Mouse (Mus musculus) forebrain, postnatal 0 days (tissue): ENCODE measurements around the gene Itgam. TPM values are rescaled to one million over a fixed set of nuclear protein-coding genes. Genes with fewer than 3 reads are reported as not detected.
A peak's percentile ranks its signal among the peaks of the same experiment; 100 is the strongest.
"Not testable (repeated sequence)": the region's sequence is repeated elsewhere in the genome, so short reads cannot be mapped to it uniquely, and the experiment has no call there.

ENCODE experiments used
- ATAC-seq: fragments of 200-750 bp; cut with Nextera tagmentation; 2 replicates; pipeline ENCODE4 v1.8.0; 2017; ENCODE audit warnings: mild to moderate bottlenecking, moderate library complexity
- DNase-seq: peaks from one replicate; pipeline ENCODE4 v3.0.0-alpha.2; 2015
- H3K27ac ChIP-seq: fragments of 300-500 bp; sonication (generic); 2 replicates; pipeline ENCODE4 v1.5.1; 2014; ENCODE audit warnings: low read depth, mild to moderate bottlenecking, antibody characterized with exemption, low read length, moderate library complexity, mixed read lengths
- H3K27me3 ChIP-seq: fragments of 300-500 bp; sonication (generic); 2 replicates; pipeline ENCODE4 v1.6.1; 2014; ENCODE audit warnings: mild to moderate bottlenecking, low read length, mixed read lengths; ENCODE audit not compliant: insufficient read depth
- H3K36me3 ChIP-seq: fragments of 300-500 bp; sonication (generic); 2 replicates; pipeline ENCODE4 v1.6.1; 2014; ENCODE audit warnings: mild to moderate bottlenecking, moderate library complexity; ENCODE audit not compliant: insufficient read depth
- H3K4me1 ChIP-seq: fragments of 300-500 bp; sonication (generic); 2 replicates; pipeline ENCODE4 v1.6.1; 2014; ENCODE audit warnings: antibody characterized with exemption; ENCODE audit not compliant: insufficient read depth
- H3K4me2 ChIP-seq: fragments of 300-500 bp; sonication (generic); 2 replicates; pipeline ENCODE4 v1.6.1; 2014; ENCODE audit warnings: low read depth, mild to moderate bottlenecking, moderate library complexity
- H3K4me3 ChIP-seq: fragments of 300-500 bp; sonication (generic); 2 replicates; pipeline ENCODE4 v1.5.1; 2014; ENCODE audit warnings: low read depth, low read length, mixed read lengths
- H3K9ac ChIP-seq: fragments of 300-500 bp; sonication (generic); 2 replicates; pipeline ENCODE4 v1.6.1; 2014; ENCODE audit warnings: mild to moderate bottlenecking
- H3K9me3 ChIP-seq: fragments of 300-500 bp; sonication (generic); 2 replicates; pipeline ENCODE4 v1.6.1; 2016; ENCODE audit warnings: low read length
- CTCF ChIP-seq: sonication (generic); IDR thresholded peaks from 2 replicates; pipeline ENCODE4 v1.5.1; 2016; ENCODE audit warnings: antibody characterized with exemption, control low read depth, low read depth
- WGBS: fragments of 180-500 bp; shearing (Covaris S2); extraction: QIAGEN DNeasy Blood & Tissue Kit; methylation state at CpG from one replicate; pipeline ENCODE4 v1.1.7; 2014; 5-methylcytosine and 5-hydroxymethylcytosine counted together
- polyA plus RNA-seq: library from polyadenylated mRNA; unstranded; fragments of >200 nt; fragmentation: Nextera tagmentation; extraction: Ambion mirVana; gene quantifications from 2 replicates; pipeline ENCODE4 v1.2.1, GENCODE M21; 2015
- total RNA-seq: library from RNA; depleted of rRNA; stranded (reverse); fragments of >200 nt; gene quantifications from 2 replicates; pipeline ENCODE4 v1.2.3, GENCODE M21; 2014; rRNA removed

The Itgam gene
- total RNA-seq, result 1.4 and 1.7 TPM in 2 replicates
- 0.39 and 0.92 TPM in 2 replicates for polyA plus RNA-seq

DNA sequence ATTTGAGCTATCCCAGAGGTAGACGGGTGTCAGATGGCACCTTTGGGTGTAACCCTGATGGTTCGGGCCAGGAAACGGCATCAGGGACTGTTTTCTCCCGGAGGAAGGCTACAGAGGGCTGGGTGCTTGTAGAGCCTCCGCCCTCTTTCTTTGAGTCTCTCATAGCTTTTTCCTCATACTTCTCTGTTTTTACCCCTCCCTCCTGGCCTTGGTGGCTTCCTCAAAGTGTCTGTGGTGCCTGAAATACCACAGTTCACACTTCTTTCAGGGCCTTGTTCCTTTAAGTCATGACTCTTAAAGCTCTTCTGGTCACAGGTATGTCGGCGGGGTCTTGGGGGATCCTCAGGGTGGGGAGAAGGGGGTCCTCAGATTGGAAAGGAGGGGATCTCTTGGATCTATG is at the start of gene Itgam, which contains the start of gene Gm49368:
Gene Itgam (plus strand): TSS at position 185 of the 400 bp plus-strand sequence.
Gene Gm49368 (plus strand): TSS at position 228 of the 400 bp plus-strand sequence.
- TF ChIP-seq CTCF, result no peak
- Histone ChIP-seq H3K4me3 (no peak within 1 kb of the TSS), H3K27ac (no peak within 1 kb of the TSS), H3K27me3 (no peaks in the 10 kb centered on the region), H3K9me3 (no peaks in the 10 kb centered on the region; the same call in 1 of the 2 replicates), H3K4me2 (no peak within 1 kb of the TSS), H3K4me1 (no peaks in the 10 kb centered on the region), H3K36me3 (no peaks in the 10 kb centered on the region), H3K9ac (no peak within 1 kb of the TSS)
- WGBS, result 96% methylated on average over 7 of the region's 7 CpGs
- ATAC-seq (no peak), DNase-seq (no peak)

DNA sequence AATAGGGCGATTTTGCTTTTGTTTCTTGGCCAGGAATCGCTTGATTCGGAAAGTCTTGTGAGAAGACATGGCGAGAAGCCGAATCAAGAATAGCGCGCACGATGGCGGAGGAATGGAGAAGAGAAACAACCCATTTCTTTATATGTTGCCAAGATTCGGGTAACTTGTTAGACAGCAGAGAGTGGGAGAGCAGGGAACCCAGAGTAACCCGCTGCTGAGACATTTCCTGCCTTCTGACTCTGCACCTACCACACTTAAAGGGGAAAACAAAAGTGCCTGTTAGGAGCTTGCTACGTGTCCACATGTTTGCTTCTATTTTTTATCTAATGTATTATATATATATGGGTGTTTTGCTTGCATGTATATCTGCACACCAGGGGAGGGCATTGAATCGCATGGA is 49.3 kb upstream of the Itgam start:
- Histone ChIP-seq H3K4me1 (no peaks in the 10 kb centered on the region), H3K4me3 (no peak overlapping the region), H3K27me3 (no peaks in the 10 kb centered on the region), H3K9me3 (no peaks in the 10 kb centered on the region), H3K4me2 (no peak overlapping the region), H3K36me3 (no peaks in the 10 kb centered on the region), H3K27ac (no peak overlapping the region), H3K9ac (no peak overlapping the region)
- DNase-seq, result no peak
- 92% methylated on average over 13 of the region's 13 CpGs for WGBS
- no peak for ATAC-seq
- TF ChIP-seq CTCF, result no peak

DNA sequence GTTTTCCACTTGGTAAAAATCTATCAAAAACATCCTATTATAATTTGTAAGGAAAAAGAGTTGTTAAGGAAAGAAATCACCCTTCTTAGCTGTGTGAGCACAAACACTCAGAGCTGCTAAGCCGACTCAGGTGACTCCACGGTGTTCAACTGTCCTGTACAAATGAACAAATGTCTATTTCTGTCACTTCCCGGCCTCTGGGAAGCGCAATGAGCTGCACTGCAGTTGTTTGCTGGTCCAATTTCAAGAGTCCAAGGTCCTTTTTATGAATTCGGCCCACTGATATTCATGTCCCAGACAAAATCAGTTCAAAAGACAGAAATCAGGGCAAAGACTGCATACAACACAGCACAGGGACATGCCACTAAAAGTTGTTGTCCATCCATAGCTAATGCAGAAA is 46.3 kb upstream of the Itgam start:
- not testable (repeated sequence) for H3K4me3 ChIP-seq, H3K9ac ChIP-seq, H3K4me2 ChIP-seq, H3K27me3 ChIP-seq, DNase-seq, ATAC-seq, H3K27ac ChIP-seq, H3K9me3 ChIP-seq, H3K4me1 ChIP-seq, H3K36me3 ChIP-seq
- WGBS, result 85% methylated on average over 5 of the region's 5 CpGs

DNA sequence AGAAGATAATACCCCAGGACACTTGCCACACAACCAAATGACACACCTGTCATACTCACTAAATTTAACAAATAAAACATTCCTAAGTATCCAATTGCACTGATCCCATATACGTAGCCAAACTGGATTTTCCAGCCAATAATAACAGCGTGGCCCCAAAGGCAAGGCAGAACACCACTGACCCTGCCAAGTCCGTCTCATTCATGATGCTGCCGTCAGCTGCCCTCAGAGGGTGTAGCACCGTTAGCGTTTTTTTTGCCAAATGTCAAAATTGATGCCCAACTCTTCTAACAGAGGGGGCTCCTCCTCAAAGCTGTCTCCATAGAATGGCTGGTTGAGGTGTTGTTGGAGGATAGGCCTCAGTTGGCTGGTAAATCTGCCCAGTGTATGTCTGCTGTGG is 45.8 kb upstream of the Itgam start:
- Histone ChIP-seq H3K27ac (no peak overlapping the region), H3K4me2 (no peak overlapping the region), H3K4me3 (no peak overlapping the region), H3K9ac (no peak overlapping the region), H3K9me3 (no peaks in the 10 kb centered on the region), H3K36me3 (no peaks in the 10 kb centered on the region), H3K27me3 (no peaks in the 10 kb centered on the region), H3K4me1 (no peaks in the 10 kb centered on the region)
- no peak for ATAC-seq
- WGBS, result 85% methylated on average over 6 of the region's 6 CpGs
- no peak for DNase-seq
- TF ChIP-seq CTCF, result no peak

DNA sequence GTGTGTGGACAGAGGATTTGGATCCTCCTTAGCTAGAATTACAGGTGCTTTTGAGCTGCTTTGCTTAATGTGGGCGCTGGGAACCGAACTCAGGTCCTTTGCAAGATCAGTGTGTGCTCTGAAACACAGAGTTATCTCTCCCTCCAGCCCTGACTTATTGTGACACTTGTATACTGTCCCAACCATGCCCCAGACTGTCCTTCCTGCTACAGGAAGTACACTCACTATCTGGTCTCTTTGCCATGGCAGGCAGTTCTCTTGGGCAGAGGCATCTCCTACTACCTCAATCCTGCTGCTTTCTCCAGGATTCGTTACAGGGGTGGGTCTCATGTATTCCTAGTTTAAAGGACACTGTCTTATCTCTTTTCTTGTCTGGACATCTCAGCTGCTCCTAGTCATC is 44.2 kb upstream of the Itgam start:
- 89% methylated on average over 3 of the region's 3 CpGs for WGBS
- no peak for ATAC-seq

DNA sequence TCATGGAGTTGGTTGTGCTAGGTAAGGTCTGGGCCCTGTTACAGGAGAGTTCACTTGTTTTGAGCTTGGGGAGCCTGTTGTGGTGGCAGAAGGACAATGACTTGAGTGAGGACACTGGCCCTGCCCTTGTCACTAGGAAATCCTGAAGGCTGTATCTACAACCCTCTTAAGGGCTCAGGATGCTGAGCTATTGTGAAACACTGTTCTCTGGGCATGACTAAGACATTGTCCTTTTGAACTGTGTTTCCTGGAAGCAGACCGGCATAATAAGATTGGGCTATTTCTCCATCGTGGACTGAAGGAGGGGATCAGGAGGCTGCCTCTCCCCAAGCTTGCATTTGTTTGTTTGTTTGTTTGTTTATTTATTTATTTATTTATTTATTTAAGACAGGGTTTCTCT is 43.3 kb upstream of the Itgam start:
- Histone ChIP-seq H3K9ac (no peak overlapping the region), H3K27me3 (no peaks in the 10 kb centered on the region), H3K27ac (no peak overlapping the region), H3K36me3 (no peaks in the 10 kb centered on the region), H3K4me1 (no peaks in the 10 kb centered on the region), H3K9me3 (no peaks in the 10 kb centered on the region), H3K4me2 (no peak overlapping the region), H3K4me3 (no peak overlapping the region)
- ATAC-seq (no peak), DNase-seq (no peak)
- TF ChIP-seq CTCF, result no peak
- WGBS, result 79% methylated on average over 2 of the region's 2 CpGs

More for the DNA sequence above, 44.2 kb upstream of the Itgam start:
- no peaks in the 10 kb centered on the region for H3K9me3 ChIP-seq
- no peaks in the 10 kb centered on the region for H3K27me3 ChIP-seq
- no peaks in the 10 kb centered on the region for H3K36me3 ChIP-seq
- no peak overlapping the region for H3K9ac ChIP-seq
- TF ChIP-seq CTCF, result no peak
- no peak overlapping the region for H3K4me3 ChIP-seq
- H3K4me2 ChIP-seq, result no peak overlapping the region
- no peaks in the 10 kb centered on the region for H3K4me1 ChIP-seq
- DNase-seq, result no peak
- H3K27ac ChIP-seq, result no peak overlapping the region

DNA sequence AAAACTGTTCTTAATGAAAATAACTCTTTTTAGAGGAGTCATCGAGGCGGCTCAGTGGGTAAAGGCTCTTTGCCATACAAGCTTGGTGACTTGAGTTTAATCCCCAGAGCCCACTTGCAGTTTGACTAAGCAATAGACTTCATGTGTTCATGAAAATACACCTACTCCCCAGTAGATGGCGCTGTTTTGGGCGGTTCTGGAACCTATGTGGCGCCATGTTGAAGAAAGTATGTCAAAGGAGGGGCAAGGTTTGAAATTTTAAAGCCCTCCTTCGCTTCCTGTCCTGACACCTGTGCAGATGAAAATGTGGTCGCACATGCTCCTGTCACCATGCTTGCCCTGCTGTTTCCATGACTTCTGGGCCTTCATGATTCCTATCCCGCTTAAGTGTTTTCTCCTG is 39.5 kb upstream of the Itgam start:
- ATAC-seq (no peak), DNase-seq (no peak)
- Histone ChIP-seq H3K9me3 (no peaks in the 10 kb centered on the region), H3K4me3 (no peak overlapping the region), H3K27me3 (no peaks in the 10 kb centered on the region), H3K4me2 (no peak overlapping the region), H3K9ac (no peak overlapping the region), H3K27ac (no peak overlapping the region), H3K4me1 (no peaks in the 10 kb centered on the region), H3K36me3 (no peaks in the 10 kb centered on the region)
- TF ChIP-seq CTCF, result peak; percentile 34
- WGBS, result 67% methylated on average over 8 of the region's 8 CpGs

DNA sequence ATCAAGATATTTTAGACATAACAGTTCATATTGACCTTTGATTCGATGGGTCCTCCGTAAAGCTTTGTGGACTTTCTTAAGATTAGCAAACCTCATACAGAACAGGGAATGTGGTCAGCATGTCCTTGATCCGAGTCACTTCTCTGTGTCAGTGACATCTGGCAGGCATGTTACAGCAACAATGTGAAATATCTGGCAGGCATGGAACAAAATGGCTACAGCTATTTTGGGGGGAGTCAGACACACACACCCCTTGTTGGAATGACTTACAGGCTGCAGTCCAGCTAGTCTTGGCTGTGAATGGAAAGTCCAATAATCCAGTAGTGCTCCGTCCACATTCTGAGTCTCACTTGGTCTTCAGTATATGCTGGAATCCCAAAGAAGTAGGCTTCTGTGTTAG is 38.9 kb upstream of the Itgam start:
- TF ChIP-seq CTCF, result no peak
- H3K27ac ChIP-seq, result no peak overlapping the region
- H3K9ac ChIP-seq, result no peak overlapping the region
- H3K27me3 ChIP-seq, result no peaks in the 10 kb centered on the region
- H3K36me3 ChIP-seq, result no peaks in the 10 kb centered on the region
- DNase-seq (no peak), ATAC-seq (no peak)
- 93% methylated on average over 4 of the region's 4 CpGs for WGBS
- H3K4me3 ChIP-seq, result no peak overlapping the region
- no peak overlapping the region for H3K4me2 ChIP-seq
- H3K9me3 ChIP-seq, result no peaks in the 10 kb centered on the region
- no peaks in the 10 kb centered on the region for H3K4me1 ChIP-seq
